9 mouse cellular contexts compared by ENCODE assay signal in the genomic region with DNA sequence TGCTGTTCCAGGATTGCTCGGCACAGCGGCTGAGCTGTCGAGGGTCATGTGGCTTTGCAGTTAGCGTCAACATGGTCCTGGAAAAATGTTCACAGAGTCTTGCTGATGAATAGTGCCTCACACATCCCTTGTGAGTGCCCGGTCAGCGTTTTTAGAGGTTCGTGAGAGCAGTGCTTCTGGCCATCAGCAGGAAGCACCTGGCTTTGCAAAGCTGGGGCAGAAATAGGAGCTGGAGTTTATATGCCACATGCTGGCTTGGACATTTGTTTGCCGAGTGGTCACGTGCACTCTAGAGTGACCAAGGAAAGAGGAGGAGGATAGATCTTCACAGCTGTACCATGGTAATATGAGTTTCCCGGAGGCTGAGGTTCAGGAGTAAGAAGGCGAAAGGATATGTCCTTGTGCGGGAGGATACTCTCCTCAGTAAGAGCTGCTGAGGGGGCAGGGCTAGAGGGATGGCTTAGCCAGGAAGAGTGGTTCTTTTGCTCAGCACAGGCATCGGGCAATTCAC. TPM values are rescaled to one million over a fixed set of nuclear protein-coding genes. Genes with fewer than 3 reads are reported as not detected.
A peak's percentile ranks its signal among the peaks of the same experiment; 100 is the strongest.
DNase-seq lines count a peak whose midpoint lies in the region; ATAC-seq and TF ChIP-seq lines count a peak whose summit lies in the region.
"Had no signal": no experiment of that assay in that cellular context is flagged by ENCODE, and none has a peak within 500 bp of the region (broad histone marks: within the 10 kb centered on the region; RNA-seq: fewer than 3 reads in every experiment).

No protein-coding gene starts in this region.

- no peak for TF ChIP-seq POLR2A in liver, adult 2 months (IDR thresholded peaks at IDR 0.05; ENCODE audit: extremely low read depth, insufficient read depth, low read length)

- no peaks in the 10 kb centered on the region for H3K27me3 ChIP-seq in forebrain, embryonic 10.5 days (ENCODE audit: poor library complexity, severe bottlenecking)
- no peaks in the 10 kb centered on the region for H3K27me3 ChIP-seq in forebrain, embryonic 14.5 days (replicated peaks; ENCODE audit: control insufficient read depth, insufficient read depth, low read length)
- H3K27me3 ChIP-seq in embryonic facial prominence, embryonic 11.5 days (ENCODE audit: control insufficient read depth, insufficient read depth, low read length): no peaks in the 10 kb centered on the region
- H3K27me3 ChIP-seq in hindbrain, embryonic 15.5 days: no peaks in the 10 kb centered on the region
- H3K27me3 ChIP-seq in liver, adult 2 months (ENCODE audit: control insufficient read depth, insufficient read depth, low read length): no peaks in the 10 kb centered on the region
- H3K27me3 ChIP-seq: embryonic facial prominence, embryonic 12.5 days had no signal

- WGBS in forebrain, embryonic 10.5 days: 59% methylated on average over 13 of the region's 13 CpGs
- 58% methylated on average over 13 of the region's 13 CpGs for WGBS in forebrain, embryonic 14.5 days
- 46% methylated on average over 13 of the region's 13 CpGs for WGBS in embryonic facial prominence, embryonic 11.5 days
- WGBS in hindbrain, embryonic 15.5 days: 53% methylated on average over 13 of the region's 13 CpGs
- WGBS in liver, adult 2 months: 44% methylated on average over 13 of the region's 13 CpGs

- no peak for TF ChIP-seq CTCF in liver, adult 2 months (IDR thresholded peaks at IDR 0.05; ENCODE audit: low read depth, low read length)

- H3K4me3 ChIP-seq in forebrain, embryonic 10.5 days: no peak overlapping the region
- no peak overlapping the region for H3K4me3 ChIP-seq in forebrain, embryonic 14.5 days (ENCODE audit: low read depth, low read length)
- no peak overlapping the region for H3K4me3 ChIP-seq in embryonic facial prominence, embryonic 11.5 days (ENCODE audit: low read depth, low read length)
- no peak overlapping the region for H3K4me3 ChIP-seq in hindbrain, embryonic 15.5 days
- H3K4me3 ChIP-seq in liver, adult 2 months (ENCODE audit: insufficient read depth, low read depth, low read length): no peak overlapping the region
- H3K4me3 ChIP-seq: embryonic facial prominence, embryonic 12.5 days had no signal

- 0 out of 2 replicates have a peak, but pooled peaks cover 2% of the 10 kb centered on the region for H3K79me2 ChIP-seq in liver, adult 2 months (ENCODE audit: control insufficient read depth, insufficient read depth, low read length)

- peaks cover 15% of the 10 kb centered on the region for H3K4me1 ChIP-seq in forebrain, embryonic 10.5 days
- no peaks in the 10 kb centered on the region for H3K4me1 ChIP-seq in forebrain, embryonic 14.5 days (ENCODE audit: control insufficient read depth, insufficient read depth, low read length)
- no peaks in the 10 kb centered on the region for H3K4me1 ChIP-seq in embryonic facial prominence, embryonic 11.5 days (ENCODE audit: control insufficient read depth, insufficient read depth, low read length)
- H3K4me1 ChIP-seq in hindbrain, embryonic 15.5 days (replicated peaks): peaks cover 17% of the 10 kb centered on the region
- peaks cover 17% of the 10 kb centered on the region for H3K4me1 ChIP-seq in liver, adult 2 months (ENCODE audit: control insufficient read depth, insufficient read depth, low read length)

- no peak for DNase-seq in forebrain, embryonic 10.5 days (ENCODE audit: extremely low spot score, low spot score)
- DNase-seq in forebrain, embryonic 14.5 days (ENCODE audit: low spot score): no peak
- DNase-seq in embryonic facial prominence, embryonic 11.5 days (ENCODE audit: low spot score): peak; percentile 26
- peak; percentile 32 for DNase-seq in liver, adult 2 months (ENCODE audit: extremely low read depth, low read depth, low spot score)
- peak; percentile 46 for DNase-seq in yolk sac, embryonic 10.5 days (ENCODE audit: low spot score)
- no peak for DNase-seq in adrenal gland, adult 8-10 months
- DNase-seq in right cerebral cortex, postnatal 14 days: no peak

- no peak for ATAC-seq in forebrain, embryonic 14.5 days
- 0 out of 2 replicates have a peak, but pooled peaks have one; percentile 18 for ATAC-seq in embryonic facial prominence, embryonic 11.5 days (replicated peaks; ENCODE audit: insufficient number of reproducible peaks, low FRiP score, low TSS enrichment, low read depth)
- no peak for ATAC-seq in hindbrain, embryonic 15.5 days (ENCODE audit: low FRiP score, low read depth)

- no peaks in the 10 kb centered on the region for H3K9me3 ChIP-seq in forebrain, embryonic 10.5 days
- H3K9me3 ChIP-seq in forebrain, embryonic 14.5 days (replicated peaks; ENCODE audit: control insufficient read depth, low read length): no peaks in the 10 kb centered on the region
- H3K9me3 ChIP-seq in embryonic facial prominence, embryonic 11.5 days (replicated peaks; ENCODE audit: control insufficient read depth, low read length): no peaks in the 10 kb centered on the region
- no peaks in the 10 kb centered on the region for H3K9me3 ChIP-seq in hindbrain, embryonic 15.5 days
- H3K9me3 ChIP-seq: embryonic facial prominence, embryonic 12.5 days had no signal

- H3K4me2 ChIP-seq in forebrain, embryonic 14.5 days (ENCODE audit: low read length): no peak overlapping the region
- no peak overlapping the region for H3K4me2 ChIP-seq in embryonic facial prominence, embryonic 11.5 days (ENCODE audit: low read depth, low read length)
- no peak overlapping the region for H3K4me2 ChIP-seq in hindbrain, embryonic 15.5 days
- H3K4me2 ChIP-seq: embryonic facial prominence, embryonic 12.5 days had no signal

- H3K36me3 ChIP-seq in forebrain, embryonic 10.5 days (replicated peaks): no peaks in the 10 kb centered on the region
- no peaks in the 10 kb centered on the region for H3K36me3 ChIP-seq in forebrain, embryonic 14.5 days (ENCODE audit: control insufficient read depth, insufficient read depth, low read length)
- no peaks in the 10 kb centered on the region for H3K36me3 ChIP-seq in embryonic facial prominence, embryonic 11.5 days (replicated peaks; ENCODE audit: control insufficient read depth, insufficient read depth, low read depth, low read length)
- no peaks in the 10 kb centered on the region for H3K36me3 ChIP-seq in hindbrain, embryonic 15.5 days
- no peaks in the 10 kb centered on the region for H3K36me3 ChIP-seq in liver, adult 2 months (ENCODE audit: control insufficient read depth, insufficient read depth, low read length)
- H3K36me3 ChIP-seq: embryonic facial prominence, embryonic 12.5 days had no signal

- no peak overlapping the region for H3K9ac ChIP-seq in forebrain, embryonic 14.5 days (ENCODE audit: low read length)
- H3K9ac ChIP-seq in embryonic facial prominence, embryonic 11.5 days (replicated peaks; ENCODE audit: low read length): no peak overlapping the region
- no peak overlapping the region for H3K9ac ChIP-seq in hindbrain, embryonic 15.5 days
- H3K9ac ChIP-seq in liver, adult 2 months (ENCODE audit: low read depth, low read length): no peak overlapping the region
- H3K9ac ChIP-seq: embryonic facial prominence, embryonic 12.5 days had no signal

- 0 out of 2 replicates have a peak overlapping the region, but pooled peaks have one; percentile 35 for H3K27ac ChIP-seq in forebrain, embryonic 10.5 days
- H3K27ac ChIP-seq in forebrain, embryonic 14.5 days (ENCODE audit: low read depth, low read length): no peak overlapping the region
- H3K27ac ChIP-seq in embryonic facial prominence, embryonic 11.5 days (replicated peaks; ENCODE audit: low read depth, low read length): no peak overlapping the region
- H3K27ac ChIP-seq in hindbrain, embryonic 15.5 days (replicated peaks): 0 out of 2 replicates have a peak overlapping the region, but pooled peaks have one; percentile 84
- peak overlapping the region; percentile 50 for H3K27ac ChIP-seq in liver, adult 2 months (replicated peaks; ENCODE audit: insufficient read depth, low read depth, low read length)
- H3K27ac ChIP-seq: embryonic facial prominence, embryonic 12.5 days had no signal

RNA-seq across cellular contexts. Expression of a gene that starts 23.8 kb away (rescaled TPM):
- polyA plus RNA-seq in forebrain, embryonic 10.5 days (2016; fragmentation: Nextera tagmentation; extraction: Ambion mirVana): not detected in 2 replicates
- not detected in 2 replicates for polyA plus RNA-seq in forebrain, embryonic 14.5 days (2014; fragmentation: Nextera tagmentation; extraction: Ambion mirVana)
- not detected in 2 replicates for polyA plus RNA-seq in embryonic facial prominence, embryonic 11.5 days (2014; fragmentation: Nextera tagmentation; extraction: Ambion mirVana)
- not detected in 2 replicates for polyA plus RNA-seq in hindbrain, embryonic 15.5 days (2015; fragmentation: Nextera tagmentation; extraction: Ambion mirVana)
- total RNA-seq in liver, adult 2 months (2014; rRNA removed): 0.20 TPM in 1 of 2 replicates, not detected in the other
- polyA plus RNA-seq in liver, adult 2 months (2012; rRNA removed): not detected in 2 replicates
- total RNA-seq in adrenal gland, adult 8-10 months (2022): not detected
- polyA plus RNA-seq: embryonic facial prominence, embryonic 12.5 days had no signal

Comparison
In these comparisons a context has a peak if more than half of its experiments do, and no peak if none do; other contexts are left out.
1. H3K27ac ChIP-seq: peak in forebrain, embryonic 10.5 days (single experiment), hindbrain, embryonic 15.5 days (single experiment) and liver, adult 2 months (single experiment); none in forebrain, embryonic 14.5 days (single experiment) and embryonic facial prominence, embryonic 11.5 days (single experiment).
2. DNase-seq: peak in embryonic facial prominence, embryonic 11.5 days (single experiment), liver, adult 2 months (single experiment) and yolk sac, embryonic 10.5 days (single experiment); none in forebrain, embryonic 10.5 days (single experiment), forebrain, embryonic 14.5 days (single experiment), adrenal gland, adult 8-10 months (single experiment) and right cerebral cortex, postnatal 14 days (single experiment).